Mouse (Mus musculus) kidney, postnatal 0 days (tissue): ENCODE data around the gene Odf3l2. TPM values are rescaled to one million over a fixed set of nuclear protein-coding genes. Genes with fewer than 3 reads are reported as not detected.
A peak's percentile ranks its signal among the peaks of the same experiment; 100 is the strongest.

ENCODE experiments used
- ATAC-seq: fragments of 200-750 bp; cut with Nextera tagmentation; replicated peaks from 2 replicates; pipeline ENCODE4 v1.8.0; 2017; ENCODE audit warnings: low read depth, moderate number of reproducible peaks, moderate TSS enrichment, moderate library complexity; ENCODE audit not compliant: low FRiP score
- DNase-seq: peaks from one replicate; pipeline ENCODE4 v3.0.0-alpha.2; 2016; ENCODE audit warnings: low spot score
- H3K27ac ChIP-seq: fragments of 300-500 bp; sonication (generic); 2 replicates; pipeline ENCODE4 v1.5.1; 2014; ENCODE audit warnings: mild to moderate bottlenecking
- H3K27me3 ChIP-seq: fragments of 300-500 bp; sonication (generic); 2 replicates; pipeline ENCODE4 v1.6.1; 2014; ENCODE audit warnings: low read length, mixed read lengths; ENCODE audit not compliant: insufficient read depth
- H3K36me3 ChIP-seq: fragments of 300-500 bp; sonication (generic); 2 replicates; pipeline ENCODE4 v1.6.1; 2014; ENCODE audit warnings: low read length, mixed read lengths; ENCODE audit not compliant: insufficient read depth
- H3K4me1 ChIP-seq: fragments of 300-500 bp; sonication (generic); replicated peaks from 2 replicates; pipeline ENCODE4 v1.6.1; 2014; ENCODE audit warnings: antibody characterized with exemption, low read length, mixed read lengths; ENCODE audit not compliant: insufficient read depth
- H3K4me2 ChIP-seq: fragments of 300-500 bp; sonication (generic); 2 replicates; pipeline ENCODE4 v1.6.1; 2014; ENCODE audit warnings: mild to moderate bottlenecking, low read length, moderate library complexity, mixed read lengths
- H3K4me3 ChIP-seq: fragments of 300-500 bp; sonication (generic); replicated peaks from 2 replicates; pipeline ENCODE4 v1.5.1; 2014; ENCODE audit warnings: low read depth, low read length
- H3K9ac ChIP-seq: fragments of 300-500 bp; sonication (generic); 2 replicates; pipeline ENCODE4 v1.6.1; 2014; ENCODE audit warnings: low read depth, low read length
- H3K9me3 ChIP-seq: fragments of 300-500 bp; sonication (generic); replicated peaks from 2 replicates; pipeline ENCODE4 v1.6.1; 2016; ENCODE audit warnings: low read length, inconsistent platforms, mixed read lengths
- CTCF ChIP-seq: IDR thresholded peaks from 2 replicates; pipeline ENCODE4 v1.5.1; 2016; ENCODE audit warnings: antibody characterized with exemption, low read depth, mild to moderate bottlenecking, moderate library complexity
- WGBS: fragments of 180-500 bp; shearing (Covaris S2); extraction: QIAGEN DNeasy Blood & Tissue Kit; methylation state at CpG from one replicate; pipeline ENCODE4 v1.1.7; 2014; 5-methylcytosine and 5-hydroxymethylcytosine counted together
- polyA plus RNA-seq: library from polyadenylated mRNA; unstranded; fragments of >200 nt; fragmentation: Nextera tagmentation; extraction: Ambion mirVana; gene quantifications from 2 replicates; pipeline ENCODE4 v1.2.1, GENCODE M21; 2015

Gene Odf3l2
- polyA plus RNA-seq, 1 experiment from 2014 or later, result not detected

DNA sequence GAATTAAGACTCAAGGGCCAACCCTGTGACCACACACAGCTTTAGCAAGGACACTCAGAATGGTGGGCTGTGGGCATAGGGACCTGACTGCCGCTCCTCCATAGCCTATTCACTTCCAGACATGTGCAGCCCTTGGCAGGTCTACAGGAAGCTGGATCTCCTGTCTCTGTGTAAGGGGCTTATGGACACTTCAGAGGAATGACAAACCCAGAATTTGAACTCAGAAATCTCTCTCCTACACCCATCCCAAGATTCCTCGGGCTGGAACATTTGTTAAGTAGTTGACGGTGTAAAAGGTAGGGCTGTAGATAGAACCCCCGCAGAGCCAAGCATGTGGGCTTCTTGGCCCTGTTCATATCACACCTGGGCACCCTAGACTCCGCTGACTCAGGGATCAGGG lies 29.2 kb downstream of the Odf3l2 start:
- Histone ChIP-seq H3K4me2 (no peak overlapping the region), H3K36me3 (no peaks in the 10 kb centered on the region), H3K4me3 (no peak overlapping the region), H3K9ac (no peak overlapping the region), H3K9me3 (no peaks in the 10 kb centered on the region), H3K27me3 (peaks cover 20% of the 10 kb centered on the region; the same call in 1 of the 2 replicates), H3K27ac (no peak overlapping the region), H3K4me1 (peaks cover 10% of the 10 kb centered on the region; the same call in 1 of the 2 replicates)
- DNase-seq (no peak), ATAC-seq (no peak)
- 90% methylated on average over 5 of the region's 5 CpGs for WGBS
- TF ChIP-seq CTCF, result no peak

DNA sequence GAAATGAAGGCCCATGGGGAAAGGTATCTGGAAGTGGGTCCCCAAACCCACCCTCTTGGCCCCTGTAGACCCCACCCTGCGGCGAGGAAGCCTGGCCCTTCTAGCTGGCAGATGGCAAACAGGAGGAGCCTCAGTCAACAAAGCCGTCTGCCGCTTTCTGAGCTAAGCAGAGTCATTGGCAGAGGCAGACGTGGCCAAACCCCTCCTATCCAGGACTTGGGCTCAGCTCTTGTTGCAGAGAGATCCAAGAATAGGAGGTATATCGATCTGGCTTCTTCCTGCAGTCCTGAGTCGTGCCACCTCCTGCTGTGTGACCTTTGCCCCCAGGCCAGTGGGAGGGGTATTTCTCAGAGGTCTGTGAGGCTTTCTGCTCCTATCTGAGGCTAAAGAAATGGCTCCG lies 29.7 kb downstream of the Odf3l2 start:
- no peak for TF ChIP-seq CTCF
- Histone ChIP-seq H3K27ac (no peak overlapping the region), H3K4me3 (no peak overlapping the region), H3K4me2 (no peak overlapping the region), H3K9me3 (no peaks in the 10 kb centered on the region), H3K4me1 (peaks cover 10% of the 10 kb centered on the region; the same call in 1 of the 2 replicates), H3K27me3 (peaks cover 20% of the 10 kb centered on the region; the same call in 1 of the 2 replicates), H3K9ac (no peak overlapping the region), H3K36me3 (no peaks in the 10 kb centered on the region)
- no peak for ATAC-seq
- WGBS, result 16% methylated on average over 8 of the region's 8 CpGs
- no peak for DNase-seq

DNA sequence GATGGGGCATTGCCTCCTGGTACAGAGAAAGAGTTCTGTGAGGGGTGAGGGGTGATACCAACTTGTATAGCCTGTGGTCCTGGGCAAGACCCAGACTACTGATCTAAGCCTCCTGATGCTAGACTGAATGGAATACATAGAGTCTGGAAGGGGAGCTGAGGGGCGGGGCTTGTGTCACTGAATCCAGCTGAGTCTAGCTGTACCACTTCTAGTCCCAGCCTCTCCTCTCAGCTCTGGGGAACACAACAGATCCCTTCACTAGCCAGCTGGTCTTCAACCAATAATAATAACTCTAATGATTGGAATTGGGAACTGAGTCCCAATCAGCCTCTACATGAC lies 31.3 kb downstream of the Odf3l2 start:
- Histone ChIP-seq H3K27me3 (peaks cover 20% of the 10 kb centered on the region; the same call in 1 of the 2 replicates), H3K27ac (no peak overlapping the region), H3K9me3 (no peaks in the 10 kb centered on the region), H3K9ac (no peak overlapping the region), H3K36me3 (no peaks in the 10 kb centered on the region), H3K4me3 (peak overlapping the region; percentile 47; the same call in 1 of the 2 replicates), H3K4me1 (peaks cover 10% of the 10 kb centered on the region; the same call in 1 of the 2 replicates), H3K4me2 (peak overlapping the region; percentile 98)
- 83% methylated on average over 1 of the region's 1 CpGs for WGBS
- DNase-seq, result no peak
- ATAC-seq, result no peak; the same call in 1 of the 2 replicates
- no peak for TF ChIP-seq CTCF

DNA sequence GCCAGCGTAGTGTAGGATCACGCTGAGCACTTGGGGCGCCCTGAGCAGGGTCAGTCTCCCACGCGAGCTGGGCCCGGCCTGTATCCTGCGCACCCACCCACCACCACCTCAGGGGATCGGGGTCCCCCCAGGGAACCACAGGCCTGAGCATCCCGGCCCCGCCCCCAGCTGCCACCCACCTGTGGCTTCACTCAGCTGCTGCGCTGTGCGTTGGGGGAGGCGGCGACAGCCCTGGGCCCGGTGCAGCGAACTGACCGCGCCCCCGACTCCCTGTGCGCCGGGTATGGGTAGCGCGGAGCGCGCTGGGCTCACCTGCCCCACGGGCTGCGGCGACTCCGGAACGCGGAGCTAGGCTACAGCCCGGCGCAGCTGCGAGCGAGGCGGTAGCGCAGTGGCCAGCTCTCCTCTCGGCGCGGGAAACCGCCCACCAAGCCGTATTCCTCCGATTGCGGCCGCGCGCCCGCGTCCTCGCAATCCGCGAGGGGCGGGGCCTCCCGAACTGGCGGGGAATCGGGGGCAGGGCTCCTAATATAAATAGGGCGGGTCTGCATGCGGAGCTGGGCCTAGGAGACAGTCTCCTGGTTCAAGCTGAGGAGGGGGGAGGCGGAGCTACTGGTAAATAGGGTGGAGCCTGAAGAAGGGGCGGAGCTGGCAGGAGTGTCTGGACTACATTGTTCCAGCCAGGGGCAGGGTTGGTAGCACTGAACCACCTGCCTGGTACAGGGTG lies 31.8 kb downstream of the Odf3l2 start, which contains the start of gene C2cd4c:
TSS of gene C2cd4c (minus strand) at position 448 of the 727 bp plus-strand sequence.
- DNase-seq, result peak; percentile 88
- H3K4me1 ChIP-seq, result peaks cover 10% of the 10 kb centered on the region; the same call in 1 of the 2 replicates
- H3K27me3 ChIP-seq, result peaks cover 20% of the 10 kb centered on the region; the same call in 1 of the 2 replicates
- 1% methylated on average over 60 of the region's 60 CpGs for WGBS
- no peaks in the 10 kb centered on the region for H3K9me3 ChIP-seq
- H3K27ac ChIP-seq, result no peak within 1 kb of the TSS
- TF ChIP-seq CTCF, result no peak
- H3K4me2 ChIP-seq, result peak within 1 kb of the TSS; percentile 98
- no peaks in the 10 kb centered on the region for H3K36me3 ChIP-seq
- ATAC-seq, result peak; percentile 87
- H3K9ac ChIP-seq, result peak within 1 kb of the TSS; percentile 52; the same call in 1 of the 2 replicates
- peak within 1 kb of the TSS; percentile 47 for H3K4me3 ChIP-seq

DNA sequence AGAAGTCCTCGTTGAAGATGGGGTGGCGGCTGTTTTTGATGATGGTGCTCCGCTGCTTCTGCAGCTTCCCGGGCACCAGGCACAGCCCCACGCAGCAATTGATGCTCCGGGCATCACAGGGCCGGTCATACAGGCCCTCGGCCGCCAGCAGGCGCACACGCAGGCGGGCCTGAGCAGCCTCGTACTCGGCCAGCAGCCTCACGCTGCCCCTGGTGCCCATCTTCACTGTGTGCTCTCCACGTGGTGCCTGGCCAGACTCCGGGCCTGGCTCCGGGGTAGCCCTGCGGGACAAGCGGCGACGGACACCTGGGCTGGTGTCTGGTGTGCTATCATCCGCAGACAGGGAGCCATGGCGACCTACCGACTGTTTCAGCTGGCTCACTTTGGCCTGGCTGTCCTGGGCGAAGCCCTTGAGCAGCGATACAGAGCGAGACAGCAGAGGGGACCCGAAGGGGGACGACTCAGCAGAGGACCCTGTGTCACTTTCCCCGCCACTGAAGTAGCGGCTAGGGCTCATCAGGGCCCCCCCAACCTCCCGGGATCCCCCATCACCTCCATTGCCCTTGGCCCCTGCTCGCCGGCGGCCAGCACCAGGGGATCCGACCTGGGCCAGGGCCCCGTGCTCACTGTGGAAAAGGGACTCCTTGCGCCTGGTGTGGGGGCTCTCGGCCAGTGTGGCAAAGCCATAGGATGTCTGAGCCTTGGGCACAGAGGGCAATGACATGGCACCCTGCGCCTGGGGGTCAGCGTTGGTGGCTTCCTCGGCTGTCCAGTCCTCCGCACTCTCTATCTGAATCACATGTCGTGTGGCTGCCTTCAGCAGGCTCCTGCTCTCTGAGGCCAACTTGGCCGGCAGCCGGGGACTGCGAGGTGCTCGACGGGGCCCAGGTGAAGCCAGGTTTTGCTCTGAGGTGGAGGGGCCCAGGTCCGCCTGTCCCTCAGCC lies 33.1 kb downstream of the Odf3l2 start:
- Histone ChIP-seq H3K4me3 (0 out of 2 replicates have a peak overlapping the region, but pooled peaks have one; percentile 0), H3K9me3 (no peaks in the 10 kb centered on the region), H3K9ac (no peak overlapping the region), H3K4me1 (peaks cover 10% of the 10 kb centered on the region; the same call in 1 of the 2 replicates), H3K36me3 (no peaks in the 10 kb centered on the region), H3K4me2 (peak overlapping the region; percentile 30; the same call in 1 of the 2 replicates), H3K27me3 (peaks cover 20% of the 10 kb centered on the region; the same call in 1 of the 2 replicates), H3K27ac (no peak overlapping the region)
- ATAC-seq (peak; percentile 55), DNase-seq (peak; percentile 66)
- WGBS, result 10% methylated on average over 51 of the region's 51 CpGs
- peak; percentile 57 for TF ChIP-seq CTCF

DNA sequence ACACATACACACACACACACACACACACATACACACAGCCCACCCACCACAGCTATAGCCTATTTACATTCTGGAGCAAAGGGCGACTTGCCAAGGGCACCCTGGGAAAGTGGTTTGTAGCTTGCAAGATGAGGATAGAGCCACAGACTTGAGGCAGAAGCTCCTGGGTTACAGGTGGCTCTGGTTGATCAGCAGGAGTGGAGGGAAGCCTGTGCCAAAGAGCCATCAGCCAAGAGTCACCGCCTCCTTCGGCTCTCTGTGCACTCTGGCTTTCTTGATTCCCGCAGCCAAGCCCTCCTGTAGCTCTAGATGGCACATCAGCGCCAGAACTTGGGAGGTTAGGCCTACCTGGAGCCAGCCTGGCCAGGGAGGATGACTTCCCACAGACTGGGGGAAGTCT lies 34.2 kb downstream of the Odf3l2 start:
- no peak overlapping the region for H3K9ac ChIP-seq
- peaks cover 10% of the 10 kb centered on the region; the same call in 1 of the 2 replicates for H3K4me1 ChIP-seq
- H3K36me3 ChIP-seq, result no peaks in the 10 kb centered on the region
- 32% methylated on average over 5 of the region's 5 CpGs for WGBS
- no peak for TF ChIP-seq CTCF
- H3K27ac ChIP-seq, result no peak overlapping the region
- no peak overlapping the region for H3K4me3 ChIP-seq
- ATAC-seq (no peak), DNase-seq (no peak)
- H3K27me3 ChIP-seq, result peaks cover 20% of the 10 kb centered on the region; the same call in 1 of the 2 replicates
- no peak overlapping the region for H3K4me2 ChIP-seq
- H3K9me3 ChIP-seq, result no peaks in the 10 kb centered on the region
